Mouse (Mus musculus): ENCODE results near the gene Chchd5. TPM values are rescaled to one million over a fixed set of nuclear protein-coding genes. Genes with fewer than 3 reads are reported as not detected.

Gene Chchd5
- total RNA-seq (2021), result 10 to 100 TPM; 10.2 to 12.0 TPM

- peak; percentile 95 for DNase-seq
- intact Hi-C loops (cut with DNase I), result no loop called here
Observed at GRCm38 (mm10) chr2:129129412-129129929, at the start of gene Chchd5. Chchd5 (plus strand) TSS chr2:129129700.

- no peak for DNase-seq
- intact Hi-C loops (cut with DNase I), result no loop called here
Observed at GRCm38 (mm10) chr2:129081097-129081496, 48.4 kb upstream of the Chchd5 start.

GRCm38 (mm10) chr2:129083514-129083913 lies 46.0 kb upstream of the Chchd5 start:
- DNase-seq, result no peak
- intact Hi-C loops (cut with DNase I), result no loop called here

GRCm38 (mm10) chr2:129084959-129085358 lies 44.5 kb upstream of the Chchd5 start:
- intact Hi-C loops (cut with DNase I), result no loop called here
- DNase-seq, result no peak

GRCm38 (mm10) chr2:129087520-129087919 lies 42.0 kb upstream of the Chchd5 start:
- DNase-seq, result no peak
- intact Hi-C loops (cut with DNase I), result no loop called here

GRCm38 (mm10) chr2:129090370-129090769 lies 39.1 kb upstream of the Chchd5 start:
- no peak for DNase-seq
- intact Hi-C loops (cut with DNase I), result no loop called here

- DNase-seq, result no peak
- intact Hi-C loops (cut with DNase I), result no loop called here
Observed at GRCm38 (mm10) chr2:129092810-129093209, 36.7 kb upstream of the Chchd5 start.

- intact Hi-C loops (cut with DNase I), result no loop called here
Observed at GRCm38 (mm10) chr2:129093926-129094724, 35.4 kb upstream of the Chchd5 start.

GRCm38 (mm10) chr2:129100784-129101310 lies 28.7 kb upstream of the Chchd5 start, which contains the start of gene Polr1b:
Polr1b (plus strand) TSS chr2:129100995.
- peak; percentile 90 for DNase-seq
- intact Hi-C loops (cut with DNase I), result loop anchor here (10.0 kb wide), 1 partner anchor 256 kb away; no protein-coding TSS in a partner anchor

More at GRCm38 (mm10) chr2:129093926-129094724, 35.4 kb upstream of the Chchd5 start:
- no peak for DNase-seq

- intact Hi-C loops (cut with DNase I), result no loop called here
- DNase-seq, result no peak
Observed at GRCm38 (mm10) chr2:129112924-129113323, 16.6 kb upstream of the Chchd5 start.

- intact Hi-C loops (cut with DNase I), result no loop called here
- DNase-seq, result no peak
Observed at GRCm38 (mm10) chr2:129115706-129116367, 13.7 kb upstream of the Chchd5 start.

GRCm38 (mm10) chr2:129116368-129116739 lies 13.1 kb upstream of the Chchd5 start:
- intact Hi-C loops (cut with DNase I), result no loop called here
- DNase-seq, result no peak

- no peak for DNase-seq
- intact Hi-C loops (cut with DNase I), result no loop called here
Observed at GRCm38 (mm10) chr2:129118061-129118460, 11.4 kb upstream of the Chchd5 start.

- intact Hi-C loops (cut with DNase I), result loop anchor here (5.0 kb wide), 1 partner anchor 80 kb away; no protein-coding TSS in a partner anchor
- DNase-seq, result no peak
Observed at GRCm38 (mm10) chr2:129121986-129122385, 7.5 kb upstream of the Chchd5 start.

GRCm38 (mm10) chr2:129129987-129130545 lies 566 bp downstream of the Chchd5 start:
- peak; percentile 35 for DNase-seq
- intact Hi-C loops (cut with DNase I), result no loop called here

GRCm38 (mm10) chr2:129130776-129131175 lies 1.3 kb downstream of the Chchd5 start:
- DNase-seq, result no peak
- intact Hi-C loops (cut with DNase I), result no loop called here

- DNase-seq, result no peak
- intact Hi-C loops (cut with DNase I), result no loop called here
Observed at GRCm38 (mm10) chr2:129132231-129132630, 2.7 kb downstream of the Chchd5 start.

- no peak for DNase-seq
- intact Hi-C loops (cut with DNase I), result no loop called here
Observed at GRCm38 (mm10) chr2:129133006-129133805, 3.7 kb downstream of the Chchd5 start.

GRCm38 (mm10) chr2:129139906-129140305 lies 10.4 kb downstream of the Chchd5 start:
- no peak for DNase-seq
- intact Hi-C loops (cut with DNase I), result no loop called here

GRCm38 (mm10) chr2:129148836-129149235 lies 19.3 kb downstream of the Chchd5 start:
- DNase-seq, result no peak
- intact Hi-C loops (cut with DNase I), result no loop called here

Data from left cerebral cortex, postnatal 4 days (tissue).